In the genomic region with DNA sequence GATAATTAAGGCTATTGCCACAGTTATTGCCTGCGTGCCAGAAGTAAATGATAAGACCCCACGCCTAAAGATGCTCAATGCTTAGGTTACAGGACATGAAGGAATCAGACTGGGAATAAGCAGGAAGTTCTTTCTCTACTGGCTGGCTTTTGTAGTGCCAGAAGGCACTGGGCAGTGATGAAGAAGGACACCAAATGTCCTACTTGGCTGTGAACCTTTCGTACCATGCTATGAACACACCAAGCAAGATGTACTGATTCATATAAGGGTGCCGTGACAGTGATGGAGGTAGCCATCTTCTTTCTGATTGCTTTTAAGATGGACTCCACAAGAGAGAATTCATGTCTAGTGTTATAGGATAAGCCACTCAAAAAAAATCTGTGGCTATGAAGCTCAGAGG, we compare ENCODE assay signal across 11 mouse cellular contexts.
A peak's percentile ranks its signal among the peaks of the same experiment; 100 is the strongest.
DNase-seq lines count a peak whose midpoint lies in the region.
"Had no signal": no experiment of that assay in that cellular context is flagged by ENCODE, and none has a peak within 500 bp of the region (broad histone marks: within the 10 kb centered on the region; RNA-seq: fewer than 3 reads in every experiment).

No protein-coding gene starts in this region.

- peak; percentile 24 to 30 for DNase-seq in cerebellum, adult 18-20 months
- DNase-seq in cerebellum, adult 8-10 months = no peak
- DNase-seq in cerebellum, adult 9-10 months = peak; percentile 61
- no peak for DNase-seq in cerebellum, adult 11 months
- peak; percentile 71 for DNase-seq in brain, adult 2 months (ENCODE audit: low read depth, low spot score)
- peak; percentile 23 to 42 for DNase-seq in cerebellum, postnatal 25 days
- no peak for DNase-seq in T-cell, adult 2 months (ENCODE audit: low spot score)
- DNase-seq: adrenal gland, adult 8-10 months; adrenal gland, postnatal 14 days; adrenal gland, postnatal 36 days; forebrain, postnatal 0 days had no signal

Comparison
In these comparisons a context has a peak if more than half of its experiments do, and no peak if none do; other contexts are left out.
1. DNase-seq: peak in cerebellum, adult 18-20 months (2 of 2), cerebellum, adult 9-10 months (single experiment), brain, adult 2 months (single experiment) and cerebellum, postnatal 25 days (2 of 2); none in cerebellum, adult 8-10 months (single experiment), cerebellum, adult 11 months (single experiment) and T-cell, adult 2 months (single experiment).